Mouse (Mus musculus): ENCODE data around the gene Cuzd1. TPM values are rescaled to one million over a fixed set of nuclear protein-coding genes. Genes with fewer than 3 reads are reported as not detected.

The Cuzd1 gene
- total RNA-seq (2021), result under 1 TPM; 0.18 to 0.45 TPM

DNA sequence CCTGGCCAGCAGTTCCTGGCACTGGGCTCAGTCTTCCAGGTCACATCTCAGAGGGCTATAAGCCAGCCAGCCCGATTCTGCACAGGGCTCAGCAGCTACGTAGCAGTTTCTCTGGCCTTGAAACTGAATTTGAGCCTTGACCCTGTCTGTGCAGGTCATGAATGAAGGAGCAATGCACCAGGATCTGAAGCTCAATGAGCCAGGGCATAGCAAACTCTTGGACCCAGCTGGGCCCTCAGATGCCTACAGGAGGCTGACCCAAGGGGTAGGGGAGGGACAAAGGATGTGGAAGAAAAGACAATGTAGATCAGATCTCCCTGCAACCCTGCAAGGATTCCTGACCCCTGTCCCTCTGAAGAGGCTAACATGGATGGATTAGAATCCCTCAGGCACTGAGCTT, at the start of gene Cuzd1:
Gene Cuzd1 (minus strand): TSS at position 101 of the 400 bp plus-strand sequence.
- intact Hi-C loops (cut with DNase I), result no loop called here
- no peak for DNase-seq (ENCODE audit: low spot score)

DNA sequence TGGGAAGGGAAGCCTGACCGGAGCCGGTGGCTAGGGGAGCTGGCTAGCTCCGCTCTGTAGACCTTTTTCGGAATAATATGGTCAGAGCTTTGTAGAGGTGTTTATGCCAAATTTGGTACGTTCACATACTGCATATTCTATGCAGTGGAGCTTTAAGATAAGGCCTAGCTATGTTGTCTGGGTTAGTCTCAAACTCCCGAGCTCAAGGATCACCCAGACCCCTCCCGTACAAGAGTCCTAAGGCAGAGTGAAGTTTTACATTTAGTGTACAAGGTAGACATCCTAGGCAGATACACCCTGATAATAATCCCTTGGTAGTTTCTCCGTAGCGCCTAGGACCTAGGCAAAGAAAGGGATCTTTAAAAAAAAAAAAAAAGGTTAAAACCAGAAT, 49.4 kb upstream of the Cuzd1 start:
- intact Hi-C loops (cut with DNase I), result no loop called here
- no peak for DNase-seq (ENCODE audit: low spot score)

DNA sequence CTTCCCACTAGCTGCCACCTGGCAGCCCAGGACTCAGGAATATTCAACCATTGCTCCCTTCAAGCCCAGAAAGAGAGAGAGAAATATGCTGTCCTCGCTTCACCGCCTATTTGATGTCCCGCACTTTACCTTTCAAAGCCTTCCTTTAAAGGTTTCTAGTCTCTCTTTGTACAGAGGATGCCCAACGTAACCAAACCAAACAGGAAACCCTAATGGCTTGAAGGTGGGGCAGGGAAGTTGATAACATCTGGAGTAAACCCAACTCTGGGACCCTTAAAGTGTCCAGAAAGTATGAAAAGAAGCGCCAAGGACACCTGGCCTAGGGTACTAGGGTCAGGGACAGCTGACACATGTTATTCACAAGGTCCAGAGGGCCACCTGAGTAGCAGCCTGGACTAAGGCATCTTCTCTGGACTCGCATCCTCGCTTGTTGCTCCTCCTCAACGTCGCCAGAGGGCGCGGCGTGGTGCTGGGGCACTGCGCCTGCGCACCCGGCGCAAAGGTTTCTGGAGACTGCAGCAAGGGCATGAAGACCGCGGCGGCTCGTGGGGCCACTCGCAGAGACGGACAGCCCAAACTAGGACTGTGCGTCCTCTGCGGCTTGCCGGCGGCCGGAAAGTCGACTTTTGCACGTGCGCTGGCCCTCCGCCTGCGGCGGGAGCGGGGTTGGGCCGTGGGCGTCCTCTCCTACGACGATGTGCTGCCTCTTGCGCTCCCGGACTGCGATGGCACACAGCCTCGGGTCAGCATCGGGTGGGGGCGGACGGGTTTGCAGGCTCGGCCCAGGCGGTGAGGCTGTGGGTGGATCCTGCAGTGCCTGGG, 48.8 kb upstream of the Cuzd1 start, which contains the start of gene Pstk:
Gene Pstk (plus strand): TSS at position 494 of the 822 bp plus-strand sequence.
- intact Hi-C loops (cut with DNase I), result no loop called here
- DNase-seq (ENCODE audit: low spot score), result peak; percentile 83

DNA sequence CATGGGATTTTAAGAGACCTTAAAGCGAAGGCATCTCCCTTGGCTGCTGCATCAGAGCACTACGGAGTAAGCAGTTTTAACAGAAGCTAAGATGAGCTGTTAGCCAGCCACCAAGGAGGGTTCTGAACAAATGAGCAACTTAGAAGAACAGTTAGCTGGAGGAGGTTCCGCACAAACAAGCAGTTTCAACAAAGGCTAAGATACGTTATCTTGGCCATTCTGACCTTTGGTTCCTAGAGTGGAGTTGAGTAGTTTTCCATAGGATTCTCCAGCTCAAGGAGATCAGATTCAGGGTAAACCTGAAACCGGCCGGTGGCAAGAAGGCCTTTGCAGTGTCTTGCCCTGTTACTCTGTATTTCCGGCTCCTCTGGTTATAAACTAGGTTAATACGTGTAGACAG, 42.0 kb upstream of the Cuzd1 start:
- intact Hi-C loops (cut with DNase I), result loop anchor here (5.0 kb wide), 1 partner anchor 193 kb away; no protein-coding TSS in a partner anchor

DNA sequence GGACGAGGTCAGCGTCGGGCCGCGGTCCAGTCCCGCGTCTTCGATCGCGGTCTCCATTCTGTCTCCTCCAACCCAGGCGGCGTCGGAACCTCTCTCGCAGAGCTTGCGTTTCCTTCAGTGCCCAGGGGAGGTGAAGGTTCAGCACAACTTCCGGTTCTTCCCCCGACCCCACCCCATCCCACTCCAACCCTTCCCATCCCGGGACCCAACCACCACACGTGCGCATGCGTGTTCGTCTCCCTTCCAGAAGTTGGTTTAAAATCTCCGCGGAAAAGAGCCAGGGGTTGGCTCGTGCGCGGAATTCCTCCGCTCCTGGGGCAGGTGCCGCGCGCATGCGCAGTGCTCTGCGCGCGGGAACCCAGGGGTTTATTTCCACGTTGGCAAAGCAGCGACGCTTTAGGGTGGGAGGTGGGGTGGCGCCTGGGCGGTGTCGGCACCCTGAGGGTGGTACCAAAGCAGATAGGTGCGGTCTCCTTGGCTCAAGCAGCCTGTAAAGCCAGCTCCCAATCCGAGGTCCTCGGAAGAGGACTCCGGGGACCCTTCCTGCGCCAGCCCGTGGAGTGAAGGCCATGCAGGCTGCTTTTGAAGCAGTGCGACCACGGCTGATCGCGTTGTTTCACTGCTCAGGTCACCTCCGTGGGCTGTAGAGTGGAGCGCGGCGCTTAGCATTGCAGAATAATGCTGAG, 40.7 kb upstream of the Cuzd1 start, which contains the start of gene 2310057M21Rik:
Gene 2310057M21Rik (minus strand): TSS at position 145 of the 686 bp plus-strand sequence.
- intact Hi-C loops (cut with DNase I), result loop anchor here (2.0 to 5.0 kb wide), 2 partner anchors 48 to 195 kb away; partner anchors contain the start of genes Acadsb and Ikzf5
- DNase-seq (ENCODE audit: low spot score), result peak; percentile 88

More for the DNA sequence above, 42.0 kb upstream of the Cuzd1 start:
- no peak for DNase-seq (ENCODE audit: low spot score)

DNA sequence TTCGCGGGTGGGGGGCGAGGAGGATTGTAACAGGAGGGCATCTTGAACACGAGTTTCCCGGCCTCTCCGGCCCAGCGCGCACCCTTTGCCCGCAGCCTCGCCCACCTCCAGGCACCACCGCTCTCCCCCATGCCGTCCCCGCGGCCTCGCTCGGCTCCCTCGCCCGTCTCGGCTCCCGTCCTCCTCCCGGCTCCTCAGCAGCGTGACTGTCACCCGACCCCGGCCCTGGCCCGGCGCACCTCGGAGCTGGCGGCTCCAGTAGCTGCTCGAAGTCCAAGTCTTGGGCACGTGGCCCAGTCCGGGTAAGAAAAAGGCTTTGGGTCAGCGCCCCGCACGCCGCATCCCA, 40.1 kb upstream of the Cuzd1 start:
- no peak for DNase-seq (ENCODE audit: low spot score)
- intact Hi-C loops (cut with DNase I), result loop anchor here (2.0 to 5.0 kb wide), 2 partner anchors 49 to 195 kb away; partner anchors contain the start of genes Acadsb and Ikzf5

DNA sequence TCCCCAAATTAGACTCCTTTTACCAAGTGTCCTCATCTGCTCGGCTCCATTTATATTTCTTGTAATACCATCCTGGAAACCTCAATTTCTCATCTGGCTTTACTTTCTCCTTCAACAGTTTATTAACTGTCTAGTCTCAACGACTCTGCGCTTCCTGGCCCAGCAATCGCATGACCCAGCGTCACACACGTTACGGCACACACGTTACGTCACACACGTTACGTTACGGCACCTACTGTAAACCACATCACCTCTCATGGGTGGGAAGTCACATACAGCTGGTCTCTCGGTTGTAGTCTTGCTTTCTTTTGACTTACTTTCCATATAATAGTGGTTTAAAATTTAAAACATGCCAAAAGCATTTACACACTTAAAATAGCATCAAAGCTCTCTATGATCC, 34.0 kb upstream of the Cuzd1 start:
- intact Hi-C loops (cut with DNase I), result no loop called here
- DNase-seq (ENCODE audit: low spot score), result no peak

DNA sequence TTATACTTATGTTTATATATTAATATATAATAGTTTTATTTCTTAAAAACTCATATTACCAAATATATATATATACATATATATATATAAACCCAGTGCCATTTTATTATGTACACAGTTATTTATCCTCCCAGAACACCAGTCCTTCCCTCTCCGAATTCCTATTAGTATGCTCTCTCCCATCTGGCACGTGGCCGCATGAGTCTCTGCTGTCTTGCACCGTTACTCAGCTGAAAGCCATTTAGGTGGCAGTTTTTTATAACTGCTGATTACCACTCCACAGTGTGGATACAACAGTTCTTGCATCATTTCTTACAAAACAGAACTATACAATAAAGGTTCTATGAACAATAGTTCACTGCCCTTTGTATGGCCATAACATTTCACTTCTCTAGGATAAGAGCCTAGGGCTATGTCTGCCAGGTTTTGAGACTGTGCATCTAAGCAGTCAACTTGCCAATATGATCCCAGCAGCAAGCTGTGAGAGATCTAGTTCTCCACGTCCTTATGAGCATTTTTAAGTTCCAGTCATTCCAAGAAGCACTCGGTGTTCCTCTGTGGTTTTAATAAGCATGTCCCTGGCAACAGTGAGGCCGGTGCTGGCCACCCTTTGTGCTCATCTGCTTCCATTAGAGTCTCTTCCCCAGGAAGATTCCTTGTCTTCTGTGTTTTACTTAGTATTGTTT, 23.9 kb upstream of the Cuzd1 start:
- intact Hi-C loops (cut with DNase I), result no loop called here
- no peak for DNase-seq (ENCODE audit: low spot score)

DNA sequence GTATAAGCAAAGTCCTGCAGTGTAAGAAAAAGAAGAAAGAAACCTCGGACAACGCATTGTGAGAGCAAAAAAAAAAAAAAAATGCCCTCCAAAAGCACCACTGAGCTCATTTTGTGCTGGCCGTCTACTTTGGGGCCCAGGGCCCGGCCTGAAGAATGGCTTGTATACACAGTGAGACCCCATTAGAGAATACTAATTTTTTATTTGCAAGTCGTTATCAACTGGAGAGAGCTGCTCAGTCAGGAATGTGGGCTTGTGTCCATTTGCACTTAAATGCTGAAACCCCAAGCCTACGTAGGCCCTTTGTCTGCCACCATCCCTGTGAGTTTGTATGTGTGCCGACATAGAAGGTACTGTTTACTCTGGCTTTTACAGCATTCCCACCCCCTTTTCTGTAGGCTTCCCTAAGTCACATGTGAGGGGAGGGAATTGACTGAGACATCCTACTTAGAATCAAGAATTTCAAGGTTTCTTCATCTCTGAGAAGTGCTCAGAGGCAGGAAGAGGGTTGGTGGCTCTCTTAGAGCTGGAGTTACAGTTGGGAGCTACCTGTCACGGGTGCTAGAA, 15.5 kb upstream of the Cuzd1 start:
- intact Hi-C loops (cut with DNase I), result no loop called here
- no peak for DNase-seq (ENCODE audit: low spot score)

DNA sequence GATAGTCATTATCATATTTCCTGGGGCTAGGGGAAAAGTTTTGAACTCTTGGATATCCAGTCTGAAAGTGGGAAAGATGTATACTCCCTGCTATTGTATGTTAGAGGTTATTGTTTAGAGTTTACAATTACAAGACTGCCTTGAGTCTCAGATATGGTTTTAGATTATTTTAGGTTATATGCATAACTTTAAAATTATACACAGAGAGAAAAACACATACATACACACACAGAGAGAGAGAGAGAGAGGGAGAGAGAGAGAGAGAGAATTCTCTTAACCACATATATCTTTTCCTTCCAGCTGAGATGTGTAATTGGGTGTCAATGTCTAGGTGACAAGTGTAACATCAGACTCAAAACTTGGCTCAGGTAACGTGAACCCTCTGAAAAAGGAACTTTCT, 11.5 kb upstream of the Cuzd1 start, which contains the start of gene Fam24a:
Gene Fam24a (plus strand): TSS at position 301 of the 400 bp plus-strand sequence.
- DNase-seq (ENCODE audit: low spot score), result no peak
- intact Hi-C loops (cut with DNase I), result no loop called here

DNA sequence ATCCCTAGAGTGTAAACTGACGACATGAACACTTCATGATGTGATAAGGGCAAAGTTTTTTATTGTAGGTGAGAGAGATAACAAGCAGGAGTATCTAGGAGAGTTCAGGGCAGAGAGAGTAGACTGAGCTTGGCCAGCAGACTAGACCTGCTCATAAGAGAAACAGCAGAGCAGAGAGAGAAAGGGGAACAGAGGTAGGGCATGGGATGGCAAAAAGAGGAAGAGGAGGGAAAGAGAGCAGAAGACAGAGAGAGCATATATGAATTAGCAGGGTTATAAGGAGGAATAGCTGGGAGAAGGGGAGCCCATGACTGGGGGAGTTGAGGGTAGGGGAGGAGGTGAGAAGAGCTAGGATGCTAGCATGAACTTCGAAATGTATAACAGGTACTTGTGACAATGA, 9.6 kb upstream of the Cuzd1 start:
- intact Hi-C loops (cut with DNase I), result no loop called here
- DNase-seq (ENCODE audit: low spot score), result no peak

DNA sequence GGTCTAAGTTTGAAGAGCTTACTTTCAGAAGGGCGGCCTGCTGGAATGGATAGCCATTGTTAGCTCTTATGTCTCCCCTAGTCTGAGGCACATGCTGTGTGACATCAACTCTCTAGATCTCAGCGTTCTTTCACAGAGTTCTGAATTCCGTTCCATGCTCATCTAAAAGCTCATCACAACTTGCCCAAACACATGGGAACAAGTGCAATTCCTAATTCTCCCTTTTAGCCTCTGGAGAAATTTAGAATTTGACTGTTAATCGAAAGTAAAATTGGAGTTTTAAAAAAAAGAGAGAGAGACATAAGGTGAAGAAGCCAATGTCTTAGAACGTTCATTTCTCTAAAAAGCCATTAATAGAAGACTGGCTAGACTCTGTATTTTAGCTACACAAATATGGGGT, 7.3 kb upstream of the Cuzd1 start, which contains the start of gene Fam24b:
Gene Fam24b (minus strand): TSS at position 101 of the 400 bp plus-strand sequence.
- intact Hi-C loops (cut with DNase I), result no loop called here
- DNase-seq (ENCODE audit: low spot score), result no peak

DNA sequence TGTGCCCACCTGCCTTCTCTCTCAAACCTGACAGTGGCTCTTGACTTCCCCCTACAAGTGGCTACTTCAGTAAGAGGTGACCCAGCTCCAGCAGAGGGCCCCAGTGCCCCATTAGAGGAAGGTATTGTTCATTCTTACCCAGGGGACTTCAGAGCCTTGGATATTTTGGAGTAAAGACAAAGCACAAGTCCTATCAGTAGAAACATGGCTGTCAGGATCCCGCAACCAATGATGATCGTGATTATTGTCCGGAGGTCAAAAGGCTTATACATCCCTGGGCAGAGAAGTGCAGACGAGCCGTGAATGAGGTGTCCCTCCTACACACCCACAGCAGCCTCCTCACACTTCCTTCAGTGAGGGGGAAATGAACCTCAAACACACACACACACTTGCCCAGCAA, 5.0 kb upstream of the Cuzd1 start:
- intact Hi-C loops (cut with DNase I), result no loop called here
- no peak for DNase-seq (ENCODE audit: low spot score)

DNA sequence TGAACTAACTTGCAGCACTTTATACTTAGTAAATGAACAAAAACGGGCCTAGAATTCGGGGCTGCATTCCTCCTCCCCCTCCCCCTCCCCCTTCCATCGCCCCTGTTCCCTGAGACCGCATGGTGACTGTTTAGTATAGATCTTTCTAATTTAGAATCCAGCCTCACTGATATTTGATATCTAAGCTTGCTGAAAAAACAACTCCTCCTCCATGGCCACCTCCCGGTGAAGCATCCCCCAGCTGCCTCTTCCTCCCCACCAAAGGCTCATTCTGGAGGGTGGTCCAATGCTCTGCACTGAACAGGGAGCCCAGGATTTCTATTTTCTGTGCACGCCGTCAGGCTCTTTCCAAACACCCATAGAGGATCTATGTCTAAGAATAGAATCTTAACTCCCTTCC, 3.8 kb downstream of the Cuzd1 start:
- DNase-seq (ENCODE audit: low spot score), result no peak
- intact Hi-C loops (cut with DNase I), result no loop called here

DNA sequence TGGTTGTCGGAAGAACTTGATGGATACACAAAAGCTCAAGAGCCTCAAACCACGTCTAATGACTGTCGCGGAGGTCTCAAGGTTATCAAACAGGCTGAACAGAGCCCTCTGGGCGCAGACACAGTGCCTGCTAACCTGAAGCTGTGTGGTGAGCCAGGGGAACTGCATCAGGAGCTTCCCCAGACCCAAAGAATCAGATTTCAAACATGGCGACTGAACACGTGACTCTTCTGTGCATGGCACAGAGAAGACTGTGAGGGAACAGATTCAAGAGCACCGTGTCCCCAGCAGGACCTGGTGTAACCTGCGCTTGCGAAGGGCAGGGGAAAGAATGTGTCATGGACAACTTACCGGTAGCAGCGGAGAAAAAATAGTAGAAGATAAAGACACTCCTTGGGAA, 4.5 kb downstream of the Cuzd1 start:
- intact Hi-C loops (cut with DNase I), result no loop called here
- no peak for DNase-seq (ENCODE audit: low spot score)

DNA sequence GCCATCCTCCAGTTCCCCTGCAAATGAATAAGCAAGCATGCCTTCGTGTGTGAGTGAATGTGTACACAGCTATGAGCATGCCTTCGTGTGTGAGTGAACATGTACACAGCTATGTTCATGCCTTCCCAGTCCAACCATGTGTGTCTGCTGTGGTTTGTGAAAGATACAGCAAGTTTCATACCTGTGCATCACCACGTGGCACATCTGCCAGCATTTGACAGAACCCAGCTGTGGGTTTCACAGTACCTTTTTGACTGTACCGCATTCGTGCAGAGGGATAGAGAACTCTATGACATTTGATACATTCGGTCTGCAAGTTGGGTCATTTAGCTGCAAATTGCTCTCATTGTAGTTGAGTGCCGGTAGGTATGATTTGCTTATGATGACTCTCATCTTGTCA, 7.6 kb downstream of the Cuzd1 start:
- no peak for DNase-seq (ENCODE audit: low spot score)
- intact Hi-C loops (cut with DNase I), result no loop called here

DNA sequence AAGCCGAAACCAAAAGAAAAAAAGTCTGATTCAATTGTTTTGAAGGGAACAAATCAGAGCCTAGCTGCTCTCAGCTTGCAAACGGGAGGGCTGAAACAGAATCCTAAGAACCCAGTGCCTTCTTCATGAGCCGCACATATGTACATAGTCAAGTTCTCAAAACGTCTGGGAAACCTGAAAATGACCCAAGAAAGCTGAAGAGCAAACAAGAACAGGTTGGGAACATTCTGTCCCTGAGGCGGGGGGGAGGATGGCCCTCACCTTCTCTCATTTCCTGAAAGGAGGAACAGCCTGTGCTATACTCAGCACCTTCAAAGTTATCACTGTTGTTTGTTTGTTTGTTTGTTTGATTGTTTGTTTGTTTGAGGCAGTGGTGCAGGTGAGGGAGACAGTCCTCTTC, 15.4 kb downstream of the Cuzd1 start:
- no peak for DNase-seq (ENCODE audit: low spot score)
- intact Hi-C loops (cut with DNase I), result no loop called here

DNA sequence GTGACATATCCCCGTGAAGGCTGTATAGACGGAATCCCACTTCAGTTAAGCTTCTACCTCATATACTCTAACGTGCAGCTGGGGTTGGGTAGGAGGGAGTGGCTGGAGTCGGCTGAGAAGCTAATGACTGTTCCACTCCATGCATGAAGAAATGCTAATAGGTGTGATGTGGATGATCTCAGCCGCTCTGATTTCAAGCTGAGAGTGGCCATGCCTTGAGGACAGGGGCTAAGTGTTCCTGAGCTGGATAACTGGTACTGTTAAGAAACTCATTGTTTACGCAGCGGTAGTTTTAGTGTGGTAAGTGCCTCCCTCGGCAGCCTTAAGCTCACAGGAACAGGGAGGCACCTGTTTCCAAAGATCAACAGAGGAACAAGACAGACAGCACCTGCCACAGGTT, 18.8 kb downstream of the Cuzd1 start:
- no peak for DNase-seq (ENCODE audit: low spot score)
- intact Hi-C loops (cut with DNase I), result no loop called here

DNA sequence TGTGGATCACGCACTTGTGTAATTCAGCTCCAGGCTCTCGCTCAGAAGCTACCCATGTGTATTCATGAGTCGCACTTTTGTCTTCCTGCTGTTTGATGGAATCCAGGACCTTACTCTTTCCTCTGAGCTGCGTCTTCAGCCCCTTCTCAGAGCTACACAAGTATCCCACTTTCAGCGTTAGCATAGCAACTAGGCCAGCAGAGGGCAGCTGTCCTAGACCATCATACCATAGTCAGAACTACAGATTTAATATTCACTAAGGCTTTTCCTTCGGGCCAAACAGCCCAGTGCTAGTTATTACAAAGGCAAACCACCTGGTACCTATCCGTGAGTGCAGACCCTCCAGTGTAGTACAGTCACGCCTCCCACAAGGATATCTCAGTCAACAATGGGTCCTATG, 24.9 kb downstream of the Cuzd1 start:
- no peak for DNase-seq (ENCODE audit: low spot score)

DNA sequence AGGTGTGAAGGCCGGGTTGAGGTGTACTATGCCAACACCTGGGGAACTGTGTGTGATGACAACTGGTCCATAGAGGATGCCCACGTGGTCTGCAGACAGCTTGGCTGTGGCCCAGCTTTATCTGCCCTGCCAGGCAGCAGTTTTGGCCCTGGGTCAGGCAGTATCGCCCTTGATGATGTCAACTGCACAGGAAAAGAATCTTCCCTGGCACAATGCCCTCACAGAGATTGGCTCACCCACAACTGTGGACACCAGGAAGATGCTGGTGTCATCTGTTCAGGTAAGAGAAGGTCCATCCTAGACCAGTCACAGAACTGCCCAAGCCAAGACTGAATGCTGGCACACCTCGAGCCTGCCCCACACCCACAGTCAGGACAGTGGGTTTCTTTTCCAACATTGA, 56.2 kb downstream of the Cuzd1 start:
- intact Hi-C loops (cut with DNase I), result no loop called here
- DNase-seq (ENCODE audit: low spot score), result no peak

More for the DNA sequence above, 24.9 kb downstream of the Cuzd1 start:
- intact Hi-C loops (cut with DNase I), result no loop called here
